Mouse (Mus musculus) E14TG2a.4 (cell line): Measurements from ENCODE around the gene Ube2l3.

Experiments used
- CTCF ChIP-seq: conservative IDR thresholded peaks from 2 replicates; pipeline ENCODE4 v1.5.1; 2014; ENCODE audit warnings: low read length
- POU5F1 ChIP-seq: IDR thresholded peaks from 2 replicates; pipeline ENCODE4 v1.6.1; 2014; ENCODE audit warnings: low read length, borderline replicate concordance

- TF ChIP-seq CTCF (no peak), POU5F1 (no peak)
Observed at GRCm38 (mm10) chr16:17137355-17137754, 65.1 kb downstream of the Ube2l3 start.
